Mouse (Mus musculus): ENCODE data around the gene Rapgef3. TPM values are rescaled to one million over a fixed set of nuclear protein-coding genes. Genes with fewer than 3 reads are reported as not detected.

The Rapgef3 gene
- polyA plus RNA-seq, 1 experiment from 2014 or later, result 1.9 TPM

DNA sequence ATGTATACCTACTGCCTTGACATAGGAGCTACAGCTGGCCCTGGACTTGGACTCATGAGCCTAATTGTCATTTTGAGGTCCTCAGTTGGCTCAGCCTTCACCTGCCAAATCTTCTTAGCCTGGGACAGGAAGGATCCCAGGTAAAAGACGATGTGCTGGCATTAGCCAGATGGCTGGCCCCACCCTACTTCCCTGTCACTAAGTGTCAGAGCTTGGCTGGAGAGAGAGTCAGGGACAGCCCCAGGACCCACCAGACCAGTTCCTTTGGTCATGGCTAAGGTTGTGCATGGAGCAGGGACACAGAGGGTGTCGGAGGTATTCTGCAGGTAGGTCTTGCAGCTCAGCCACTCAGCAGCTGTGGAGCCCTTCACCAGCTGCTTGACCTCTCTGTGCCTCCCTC lies 3.2 kb downstream of the Rapgef3 start:
- TF ChIP-seq CTCF (IDR thresholded peaks at IDR 0.05; ENCODE audit: low read depth) (no peak), EP300 (IDR thresholded peaks at IDR 0.05; ENCODE audit: low read depth) (no peak)
- Histone ChIP-seq H3K36me3 (replicated peaks; ENCODE audit: insufficient read depth, low read length) (no peaks in the 10 kb centered on the region), H3K4me1 (ENCODE audit: insufficient read depth) (peaks cover 36% of the 10 kb centered on the region), H3K9ac (replicated peaks) (no peak overlapping the region), H3K9me3 (ENCODE audit: low read length) (no peaks in the 10 kb centered on the region), H3K4me2 (ENCODE audit: low read depth, low read length) (no peak overlapping the region), H3K4me3 (ENCODE audit: low read depth, low read length) (no peak overlapping the region), H3K27me3 (ENCODE audit: insufficient read depth, low read length) (peaks cover 14% of the 10 kb centered on the region), H3K27ac (ENCODE audit: low read depth) (no peak overlapping the region)
- 73% methylated on average over 2 of the region's 2 CpGs for WGBS (ENCODE audit: insufficient replicate concordance)
- DNase-seq (no peak), ATAC-seq (no peak)

DNA sequence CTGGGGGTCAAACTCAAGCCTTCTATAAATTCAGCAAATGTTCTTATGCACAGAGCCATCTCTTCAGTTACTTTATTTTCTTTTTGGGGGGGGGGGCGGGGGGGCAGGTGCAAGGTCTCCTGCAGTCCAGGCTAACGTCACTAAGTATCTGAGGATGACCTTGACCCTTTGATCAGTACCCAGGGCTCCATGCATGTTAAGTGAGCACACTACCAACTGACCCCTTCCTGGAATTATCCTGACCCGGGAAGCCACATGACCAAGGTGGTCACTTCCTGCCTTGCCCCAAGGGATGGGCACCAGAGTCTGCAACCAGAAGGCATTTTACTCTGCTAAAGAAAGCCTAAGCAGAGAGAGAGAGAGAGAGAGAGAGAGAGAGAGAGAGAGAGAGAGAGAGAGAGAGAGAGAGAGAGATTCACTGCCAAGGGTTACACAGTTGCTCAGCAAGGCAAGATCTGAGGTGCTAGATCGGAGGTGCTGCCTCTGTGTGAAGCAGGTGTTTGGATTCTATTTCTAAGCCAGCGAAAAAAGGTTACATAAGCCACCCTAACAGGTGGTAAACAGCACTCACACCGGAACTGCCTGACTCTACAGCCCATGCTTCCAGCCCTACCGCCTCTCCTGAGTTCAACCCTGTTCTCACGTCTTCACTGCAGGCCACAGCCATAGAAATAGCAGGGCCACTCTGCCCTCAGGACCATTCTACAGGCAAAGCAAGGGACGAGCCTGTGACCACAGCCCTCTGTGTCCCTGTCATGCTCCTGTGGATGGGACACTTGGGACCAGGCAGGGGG lies 4.3 kb downstream of the Rapgef3 start:
- Histone ChIP-seq H3K4me2 (ENCODE audit: low read depth, low read length) (no peak overlapping the region), H3K4me3 (ENCODE audit: low read depth, low read length) (no peak overlapping the region), H3K4me1 (ENCODE audit: insufficient read depth) (peaks cover 36% of the 10 kb centered on the region), H3K9ac (replicated peaks) (no peak overlapping the region), H3K27me3 (ENCODE audit: insufficient read depth, low read length) (peaks cover 14% of the 10 kb centered on the region), H3K27ac (ENCODE audit: low read depth) (no peak overlapping the region), H3K9me3 (ENCODE audit: low read length) (no peaks in the 10 kb centered on the region), H3K36me3 (replicated peaks; ENCODE audit: insufficient read depth, low read length) (no peaks in the 10 kb centered on the region)
- ATAC-seq (no peak), DNase-seq (no peak)
- 56% methylated on average over 9 of the region's 9 CpGs for WGBS (ENCODE audit: insufficient replicate concordance)
- no peak for TF ChIP-seq CTCF (IDR thresholded peaks at IDR 0.05; ENCODE audit: low read depth)
- TF ChIP-seq EP300 (IDR thresholded peaks at IDR 0.05; ENCODE audit: low read depth), result no peak

DNA sequence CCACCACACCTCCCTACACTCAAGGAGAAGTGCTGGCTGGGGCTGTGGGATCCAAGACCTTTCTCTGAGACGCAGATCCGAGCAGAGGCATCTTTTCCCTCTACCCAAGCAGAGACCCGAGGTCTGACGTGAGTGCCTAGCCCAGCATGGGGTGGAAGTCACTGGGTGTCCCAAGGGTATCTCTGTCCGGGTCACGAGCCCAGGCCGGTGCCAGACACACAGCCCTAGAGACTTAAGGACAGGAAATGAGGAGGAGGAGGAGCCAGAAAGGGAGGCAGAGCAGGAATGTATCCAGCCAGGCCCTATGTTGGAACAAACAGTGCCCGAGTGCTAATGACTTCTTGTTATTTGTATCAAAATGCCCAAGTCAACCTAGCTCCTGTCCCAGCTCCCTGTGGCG lies 5.0 kb downstream of the Rapgef3 start:
- Histone ChIP-seq H3K36me3 (replicated peaks; ENCODE audit: insufficient read depth, low read length) (no peaks in the 10 kb centered on the region), H3K27ac (ENCODE audit: low read depth) (no peak overlapping the region), H3K27me3 (ENCODE audit: insufficient read depth, low read length) (peaks cover 14% of the 10 kb centered on the region), H3K9me3 (ENCODE audit: low read length) (no peaks in the 10 kb centered on the region), H3K4me2 (ENCODE audit: low read depth, low read length) (no peak overlapping the region), H3K4me1 (ENCODE audit: insufficient read depth) (peaks cover 30% of the 10 kb centered on the region), H3K9ac (replicated peaks) (no peak overlapping the region; the same call in 1 of the 2 replicates), H3K4me3 (ENCODE audit: low read depth, low read length) (no peak overlapping the region)
- WGBS (ENCODE audit: insufficient replicate concordance), result 62% methylated on average over 9 of the region's 9 CpGs
- DNase-seq (no peak), ATAC-seq (no peak)
- TF ChIP-seq CTCF (IDR thresholded peaks at IDR 0.05; ENCODE audit: low read depth) (no peak), EP300 (IDR thresholded peaks at IDR 0.05; ENCODE audit: low read depth) (no peak)

DNA sequence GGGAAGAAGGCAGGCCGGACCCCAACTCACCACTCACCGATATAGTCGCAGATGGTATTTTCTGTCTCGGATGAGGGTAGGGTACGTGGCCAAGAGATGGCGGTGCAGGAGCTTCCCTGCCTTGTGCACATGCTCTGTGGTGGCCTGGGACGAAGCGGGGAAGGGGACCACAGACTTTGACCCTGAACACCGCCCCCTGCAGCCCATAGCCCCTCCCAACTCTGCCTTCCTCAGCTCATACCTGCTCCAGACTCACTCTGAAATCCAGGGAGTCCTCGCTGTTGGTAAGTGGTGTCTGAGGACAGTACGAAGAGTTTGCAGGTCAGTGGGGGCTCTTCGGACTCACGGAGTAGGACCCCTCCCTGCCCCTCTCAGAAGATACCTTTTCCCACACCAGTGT lies 6.3 kb downstream of the Rapgef3 start:
- WGBS (ENCODE audit: insufficient replicate concordance), result 56% methylated on average over 13 of the region's 13 CpGs
- H3K4me1 ChIP-seq (ENCODE audit: insufficient read depth), result peaks cover 19% of the 10 kb centered on the region; the same call in 1 of the 2 replicates
- H3K4me2 ChIP-seq (ENCODE audit: low read depth, low read length), result no peak overlapping the region
- H3K4me3 ChIP-seq (ENCODE audit: low read depth, low read length), result no peak overlapping the region
- H3K27ac ChIP-seq (ENCODE audit: low read depth), result no peak overlapping the region
- ATAC-seq (no peak), DNase-seq (no peak)
- TF ChIP-seq EP300 (IDR thresholded peaks at IDR 0.05; ENCODE audit: low read depth) (no peak), CTCF (IDR thresholded peaks at IDR 0.05; ENCODE audit: low read depth) (peak; percentile 25; the same call in 1 of the 2 replicates)
- peaks cover 3% of the 10 kb centered on the region for H3K27me3 ChIP-seq (ENCODE audit: insufficient read depth, low read length)
- H3K36me3 ChIP-seq (replicated peaks; ENCODE audit: insufficient read depth, low read length), result no peaks in the 10 kb centered on the region
- no peak overlapping the region for H3K9ac ChIP-seq (replicated peaks)
- H3K9me3 ChIP-seq (ENCODE audit: low read length), result no peaks in the 10 kb centered on the region

DNA sequence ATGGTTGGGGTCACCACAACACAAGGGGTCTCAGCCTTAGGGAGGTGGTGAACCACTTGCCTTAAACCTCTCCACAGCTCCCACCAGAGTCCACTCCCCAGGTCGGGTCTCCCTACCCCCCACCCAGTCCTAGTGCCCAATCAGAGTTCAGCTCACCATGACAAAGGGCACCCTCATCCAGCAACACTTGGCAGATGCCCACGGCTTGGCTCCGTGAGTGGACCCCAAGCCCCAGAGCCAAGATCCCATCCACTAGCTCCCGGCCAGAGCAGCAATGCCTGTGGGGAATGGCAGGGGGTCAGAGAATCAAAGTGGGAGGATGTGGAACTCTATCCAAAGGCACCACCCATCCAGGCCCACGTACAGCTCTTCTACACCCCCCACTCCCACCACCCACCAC lies 6.8 kb downstream of the Rapgef3 start:
- no peak overlapping the region for H3K4me3 ChIP-seq (ENCODE audit: low read depth, low read length)
- WGBS (ENCODE audit: insufficient replicate concordance), result 73% methylated on average over 5 of the region's 5 CpGs
- no peak for DNase-seq

DNA sequence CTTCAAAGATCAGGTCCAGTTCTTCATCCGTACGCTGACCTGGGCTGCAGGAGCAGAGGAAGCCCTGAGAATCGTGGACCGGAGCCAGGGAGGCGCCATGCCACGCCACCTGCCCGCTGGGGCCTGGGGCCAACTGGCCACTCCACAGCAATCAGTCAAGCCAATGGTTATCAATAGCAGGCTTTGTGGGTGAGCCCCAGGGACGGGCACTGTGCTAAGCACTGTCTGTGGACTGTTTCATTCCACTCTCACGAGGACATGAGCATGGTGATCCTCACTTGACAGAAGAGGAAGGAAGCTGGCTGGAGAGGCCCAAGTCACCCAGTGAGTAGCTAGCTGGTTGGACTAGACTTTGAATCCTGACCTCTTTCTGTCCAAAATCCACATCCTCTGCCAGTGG lies 7.8 kb downstream of the Rapgef3 start:
- WGBS (ENCODE audit: insufficient replicate concordance), result 72% methylated on average over 9 of the region's 9 CpGs
- ATAC-seq, result no peak
- no peak for DNase-seq
- Histone ChIP-seq H3K9me3 (ENCODE audit: low read length) (no peaks in the 10 kb centered on the region), H3K9ac (replicated peaks) (no peak overlapping the region), H3K27me3 (ENCODE audit: insufficient read depth, low read length) (no peaks in the 10 kb centered on the region), H3K4me1 (ENCODE audit: insufficient read depth) (peaks cover 14% of the 10 kb centered on the region; the same call in 1 of the 2 replicates), H3K36me3 (replicated peaks; ENCODE audit: insufficient read depth, low read length) (no peaks in the 10 kb centered on the region), H3K4me2 (ENCODE audit: low read depth, low read length) (no peak overlapping the region), H3K4me3 (ENCODE audit: low read depth, low read length) (no peak overlapping the region), H3K27ac (ENCODE audit: low read depth) (no peak overlapping the region)
- TF ChIP-seq CTCF (IDR thresholded peaks at IDR 0.05; ENCODE audit: low read depth) (no peak), EP300 (IDR thresholded peaks at IDR 0.05; ENCODE audit: low read depth) (no peak)

More for the DNA sequence above, 6.8 kb downstream of the Rapgef3 start:
- H3K9ac ChIP-seq (replicated peaks), result no peak overlapping the region
- no peaks in the 10 kb centered on the region for H3K9me3 ChIP-seq (ENCODE audit: low read length)
- no peaks in the 10 kb centered on the region for H3K27me3 ChIP-seq (ENCODE audit: insufficient read depth, low read length)
- H3K4me1 ChIP-seq (ENCODE audit: insufficient read depth), result peaks cover 19% of the 10 kb centered on the region; the same call in 1 of the 2 replicates
- no peak overlapping the region for H3K27ac ChIP-seq (ENCODE audit: low read depth)
- no peak overlapping the region for H3K4me2 ChIP-seq (ENCODE audit: low read depth, low read length)
- no peak for TF ChIP-seq EP300 (IDR thresholded peaks at IDR 0.05; ENCODE audit: low read depth)
- no peak for TF ChIP-seq CTCF (IDR thresholded peaks at IDR 0.05; ENCODE audit: low read depth)
- H3K36me3 ChIP-seq (replicated peaks; ENCODE audit: insufficient read depth, low read length), result no peaks in the 10 kb centered on the region
- no peak for ATAC-seq
